Mouse (Mus musculus) forebrain, embryonic 15.5 days (tissue): ENCODE measurements around the gene Casp7. TPM values are rescaled to one million over a fixed set of nuclear protein-coding genes. Genes with fewer than 3 reads are reported as not detected.

ENCODE experiments used
- ATAC-seq: fragments of 200-750 bp; cut with Nextera tagmentation; replicated peaks from 2 replicates; pipeline ENCODE4 v1.8.0; 2017; ENCODE audit warnings: mild to moderate bottlenecking, moderate TSS enrichment, moderate library complexity
- H3K27ac ChIP-seq: fragments of 300-500 bp; sonication (generic); replicated peaks from 2 replicates; pipeline ENCODE4 v1.5.1; 2015; ENCODE audit warnings: mild to moderate bottlenecking, inconsistent platforms
- H3K27me3 ChIP-seq: fragments of 300-500 bp; sonication (generic); 2 replicates; pipeline ENCODE4 v1.6.1; 2015; ENCODE audit warnings: inconsistent platforms
- H3K36me3 ChIP-seq: fragments of 300-500 bp; sonication (generic); 2 replicates; pipeline ENCODE4 v1.6.1; 2015; ENCODE audit warnings: mild to moderate bottlenecking, inconsistent platforms
- H3K4me1 ChIP-seq: fragments of 300-500 bp; sonication (generic); 2 replicates; pipeline ENCODE4 v1.6.1; 2015; ENCODE audit warnings: inconsistent platforms
- H3K4me2 ChIP-seq: fragments of 300-500 bp; sonication (generic); replicated peaks from 2 replicates; pipeline ENCODE4 v1.6.1; 2015; ENCODE audit warnings: mild to moderate bottlenecking, inconsistent platforms
- H3K4me3 ChIP-seq: fragments of 300-500 bp; sonication (generic); 2 replicates; pipeline ENCODE4 v1.5.1; 2015; ENCODE audit warnings: mild to moderate bottlenecking, inconsistent platforms
- H3K9ac ChIP-seq: fragments of 300-500 bp; sonication (generic); replicated peaks from 2 replicates; pipeline ENCODE4 v1.6.1; 2015; ENCODE audit warnings: mild to moderate bottlenecking, inconsistent platforms
- H3K9me3 ChIP-seq: fragments of 300-500 bp; sonication (generic); 2 replicates; pipeline ENCODE4 v1.6.1; 2016; ENCODE audit warnings: inconsistent platforms
- WGBS: fragments of 180-500 bp; shearing (Covaris S2); methylation state at CpG from one replicate; pipeline ENCODE4 v1.1.7; 2015; ENCODE audit warnings: mixed read lengths; 5-methylcytosine and 5-hydroxymethylcytosine counted together
- polyA plus RNA-seq: library from polyadenylated mRNA; unstranded; fragments of >200 nt; fragmentation: Nextera tagmentation; extraction: Ambion mirVana; gene quantifications from 2 replicates; pipeline ENCODE4 v1.2.1, GENCODE M21; 2015

The Casp7 gene
- polyA plus RNA-seq, 1 experiment from 2014 or later: 14.7 TPM

DNA sequence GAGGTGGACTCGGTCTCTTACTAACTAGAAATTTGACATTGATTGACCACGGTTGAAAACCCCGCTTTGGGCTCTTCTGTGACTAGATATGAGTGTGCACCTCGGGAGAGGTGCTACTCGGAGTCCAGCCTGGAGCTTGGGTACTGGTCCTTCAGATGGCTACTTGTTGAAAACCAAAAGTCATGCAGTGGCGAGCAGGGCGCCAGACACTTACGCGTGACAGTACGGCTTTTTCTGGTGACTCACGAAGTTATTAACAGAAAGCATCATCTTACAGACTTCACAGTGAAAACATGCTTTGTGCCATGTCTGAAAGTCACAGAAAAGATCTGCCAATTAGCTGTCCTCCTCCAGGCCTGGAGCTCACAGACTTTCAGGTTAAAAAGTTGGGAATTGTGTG lies 7.8 kb upstream of the Casp7 start:
- no peaks in the 10 kb centered on the region for H3K27me3 ChIP-seq
- no peak overlapping the region for H3K4me2 ChIP-seq
- no peaks in the 10 kb centered on the region for H3K9me3 ChIP-seq
- WGBS: 93% methylated on average over 11 of the region's 11 CpGs
- H3K36me3 ChIP-seq: no peaks in the 10 kb centered on the region
- H3K27ac ChIP-seq: no peak overlapping the region
- H3K4me1 ChIP-seq: no peaks in the 10 kb centered on the region
- H3K4me3 ChIP-seq: no peak overlapping the region
- no peak overlapping the region for H3K9ac ChIP-seq
- ATAC-seq: no peak

GRCm38 (mm10) chr19:56389879-56390278 lies 7.0 kb upstream of the Casp7 start, which contains the start of gene Nrap:
Gene Nrap (minus strand): TSS chr19:56390037.
- H3K27me3 ChIP-seq: no peaks in the 10 kb centered on the region; the same call in 1 of the 2 replicates
- no peaks in the 10 kb centered on the region for H3K9me3 ChIP-seq
- H3K4me3 ChIP-seq: no peak within 1 kb of the TSS
- 91% methylated on average over 11 of the region's 11 CpGs for WGBS
- no peak within 1 kb of the TSS for H3K4me2 ChIP-seq
- no peak within 1 kb of the TSS for H3K27ac ChIP-seq
- ATAC-seq: no peak
- H3K4me1 ChIP-seq: no peaks in the 10 kb centered on the region
- H3K9ac ChIP-seq: no peak within 1 kb of the TSS
- H3K36me3 ChIP-seq: no peaks in the 10 kb centered on the region

GRCm38 (mm10) chr19:56391307-56392046 lies 5.5 kb upstream of the Casp7 start:
- Histone ChIP-seq H3K4me2 (no peak overlapping the region), H3K36me3 (no peaks in the 10 kb centered on the region), H3K9ac (no peak overlapping the region), H3K27ac (no peak overlapping the region), H3K27me3 (peaks cover 13% of the 10 kb centered on the region; the same call in 1 of the 2 replicates), H3K4me3 (no peak overlapping the region), H3K9me3 (no peaks in the 10 kb centered on the region), H3K4me1 (peaks cover 5% of the 10 kb centered on the region)
- ATAC-seq: no peak
- 80% methylated on average over 6 of the region's 6 CpGs for WGBS

DNA sequence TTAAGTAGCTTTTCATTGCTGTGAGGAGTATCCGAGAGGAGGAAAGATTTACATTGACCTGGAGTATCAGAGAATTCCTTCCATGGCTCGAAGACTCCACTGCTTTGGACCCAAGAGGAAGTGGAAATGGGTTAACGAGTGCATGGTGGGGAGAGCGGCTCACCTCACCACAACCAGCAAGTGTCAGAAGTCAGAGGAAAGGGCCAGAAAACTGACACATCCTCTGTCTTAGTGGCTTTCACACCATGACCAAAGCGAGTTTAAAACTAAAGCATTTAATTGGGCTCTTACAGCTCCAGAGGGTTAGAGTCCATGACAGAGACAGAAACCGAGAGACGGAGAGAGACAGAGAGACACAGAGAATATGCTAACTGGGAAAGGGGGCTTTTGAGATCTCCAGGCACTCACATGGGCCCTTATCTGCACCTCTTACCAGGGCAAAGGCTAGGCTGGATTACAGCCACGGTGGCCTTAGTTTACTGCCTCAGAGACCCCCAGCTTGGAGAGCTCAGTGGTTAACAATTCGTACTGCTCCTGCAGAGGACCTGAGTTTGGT lies 3.5 kb upstream of the Casp7 start:
- Histone ChIP-seq H3K9me3 (no peaks in the 10 kb centered on the region), H3K4me3 (no peak overlapping the region), H3K36me3 (no peaks in the 10 kb centered on the region), H3K9ac (no peak overlapping the region), H3K27me3 (peaks cover 13% of the 10 kb centered on the region; the same call in 1 of the 2 replicates), H3K27ac (no peak overlapping the region), H3K4me2 (no peak overlapping the region), H3K4me1 (peaks cover 13% of the 10 kb centered on the region)
- ATAC-seq: no peak
- 87% methylated on average over 9 of the region's 9 CpGs for WGBS

DNA sequence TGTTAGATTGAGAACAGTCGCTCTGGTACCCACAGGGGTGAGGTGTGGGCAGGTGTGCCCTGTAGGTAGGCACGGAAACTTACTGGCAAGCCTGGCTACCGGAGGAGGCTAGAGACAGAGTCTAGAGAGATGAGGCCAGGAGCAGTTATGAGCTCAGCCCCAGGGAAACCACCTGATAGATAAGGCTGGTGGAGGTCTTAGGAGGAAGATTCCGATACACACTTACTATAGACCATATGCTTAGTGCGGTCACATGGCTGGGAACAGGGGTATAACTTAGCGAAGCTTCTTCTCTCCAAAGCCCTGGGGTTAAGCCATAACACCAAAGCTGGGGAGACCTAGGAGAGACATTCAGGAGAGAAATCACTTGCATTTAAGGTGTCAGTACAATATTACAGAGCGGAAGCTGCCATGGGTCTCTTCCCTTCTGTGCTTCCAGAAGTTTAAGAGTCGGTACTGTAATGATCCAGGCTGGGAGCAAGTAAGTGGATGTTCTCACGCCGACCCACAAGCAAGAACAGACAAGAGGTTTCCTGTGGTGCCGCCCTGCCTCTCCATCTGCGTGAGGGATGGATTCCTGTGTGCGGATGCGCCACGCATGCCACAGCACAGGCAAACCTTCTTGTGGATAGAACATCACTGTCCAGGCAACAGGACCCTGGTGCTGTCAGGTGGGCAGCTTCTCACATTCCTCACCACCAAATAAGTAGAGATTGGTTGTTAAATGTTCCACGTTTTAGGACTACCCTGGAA lies 1.6 kb upstream of the Casp7 start:
- Histone ChIP-seq H3K27ac (no peak overlapping the region), H3K4me1 (peaks cover 13% of the 10 kb centered on the region), H3K36me3 (no peaks in the 10 kb centered on the region), H3K9ac (no peak overlapping the region), H3K27me3 (peaks cover 13% of the 10 kb centered on the region; the same call in 1 of the 2 replicates), H3K4me3 (no peak overlapping the region), H3K4me2 (no peak overlapping the region), H3K9me3 (no peaks in the 10 kb centered on the region)
- 92% methylated on average over 16 of the region's 16 CpGs for WGBS
- no peak for ATAC-seq

DNA sequence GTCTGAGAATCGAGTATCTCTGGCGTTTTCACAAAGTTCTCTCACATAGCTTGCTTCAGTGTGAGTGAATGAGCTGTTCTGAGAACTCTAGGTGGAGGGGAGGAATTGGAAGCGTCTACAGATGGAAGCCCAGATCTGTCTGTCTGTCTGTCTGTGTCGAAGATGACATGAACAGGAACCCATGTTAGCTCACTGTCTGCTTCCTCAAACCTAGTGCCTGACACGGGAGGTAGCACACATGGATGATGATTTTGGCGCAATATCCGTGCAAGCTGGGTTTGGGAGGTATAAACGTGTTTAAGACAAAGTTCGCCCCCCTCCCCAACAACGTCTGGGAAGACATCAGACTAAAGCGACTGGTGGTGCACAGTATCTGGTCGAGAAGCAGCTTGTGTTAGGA lies 702 bp upstream of the Casp7 start:
- peaks cover 13% of the 10 kb centered on the region; the same call in 1 of the 2 replicates for H3K27me3 ChIP-seq
- no peak overlapping the region for H3K27ac ChIP-seq
- WGBS: 45% methylated on average over 12 of the region's 12 CpGs
- no peaks in the 10 kb centered on the region for H3K36me3 ChIP-seq
- peaks cover 13% of the 10 kb centered on the region for H3K4me1 ChIP-seq
- no peaks in the 10 kb centered on the region for H3K9me3 ChIP-seq
- H3K9ac ChIP-seq: peak overlapping the region; percentile 55; the same call in 1 of the 2 replicates
- H3K4me3 ChIP-seq: peak overlapping the region; percentile 57
- H3K4me2 ChIP-seq: peak overlapping the region; percentile 99
- ATAC-seq: no peak

DNA sequence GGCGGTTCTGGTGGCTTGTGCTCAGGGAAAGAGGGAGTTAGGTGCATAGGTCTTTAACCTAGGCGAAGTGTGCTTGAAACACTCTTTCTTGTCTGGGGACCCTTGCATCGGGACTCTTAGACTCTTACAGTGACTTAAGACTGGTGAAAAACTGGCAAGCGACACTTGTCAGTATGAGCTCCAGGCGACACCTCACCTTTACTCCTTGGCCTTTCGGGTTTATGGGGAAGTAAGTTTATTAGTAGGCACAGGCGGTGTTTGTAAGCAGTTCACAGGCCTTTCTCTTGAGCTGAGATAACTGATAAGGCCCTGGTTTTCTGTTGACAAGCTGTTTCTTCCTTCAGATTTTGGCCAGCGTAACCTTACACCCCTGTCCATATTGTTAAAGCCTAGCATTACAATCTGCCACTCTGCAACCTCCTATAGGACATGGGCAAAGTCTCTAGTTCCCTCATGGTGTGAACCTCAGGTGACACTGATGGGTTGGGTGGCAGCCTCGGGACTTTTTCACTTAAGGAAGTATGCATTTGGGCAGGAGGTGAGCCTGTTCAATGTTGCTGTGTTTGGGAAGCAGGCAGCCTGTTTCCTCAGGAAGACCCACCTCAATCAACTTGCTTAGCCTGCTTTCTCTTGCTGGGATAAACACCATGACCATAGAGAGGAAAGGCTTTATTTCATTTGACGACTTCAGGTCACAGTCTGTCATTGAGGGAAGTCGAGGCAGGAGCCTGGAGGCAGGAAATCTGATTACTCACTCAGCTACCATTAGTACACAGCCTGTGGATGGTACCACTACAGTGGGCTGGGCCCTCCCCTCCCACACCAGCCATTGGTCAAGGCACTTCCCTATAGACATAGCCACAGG lies 966 bp downstream of the Casp7 start:
- WGBS: 65% methylated on average over 11 of the region's 11 CpGs
- 0 out of 2 replicates have a peak, but pooled peaks have one; percentile 2 for ATAC-seq

DNA sequence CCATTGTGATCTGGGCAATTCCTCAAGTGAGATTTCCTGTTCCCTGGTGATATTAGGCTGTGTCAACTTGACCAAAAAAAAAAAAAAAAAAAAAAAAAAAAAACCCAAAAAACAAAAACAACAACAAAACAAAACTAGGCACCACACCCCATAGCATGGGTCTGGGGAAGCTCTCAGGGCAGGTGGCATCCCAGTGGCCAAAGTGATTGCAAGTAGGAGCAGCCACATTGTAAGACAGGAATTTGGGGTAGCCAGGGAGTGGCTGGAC lies 1.5 kb downstream of the Casp7 start:
- Histone ChIP-seq H3K4me2 (no peak overlapping the region), H3K4me3 (no peak overlapping the region), H3K36me3 (no peaks in the 10 kb centered on the region), H3K9ac (no peak overlapping the region), H3K9me3 (no peaks in the 10 kb centered on the region), H3K27ac (no peak overlapping the region), H3K4me1 (peaks cover 13% of the 10 kb centered on the region), H3K27me3 (peaks cover 13% of the 10 kb centered on the region; the same call in 1 of the 2 replicates)
- no peak for ATAC-seq

More for the DNA sequence above, 966 bp downstream of the Casp7 start:
- Histone ChIP-seq H3K9me3 (no peaks in the 10 kb centered on the region), H3K27me3 (peaks cover 13% of the 10 kb centered on the region; the same call in 1 of the 2 replicates), H3K9ac (peak overlapping the region; percentile 55), H3K4me3 (peak overlapping the region; percentile 57), H3K27ac (peak overlapping the region; percentile 39; the same call in 1 of the 2 replicates), H3K4me2 (peak overlapping the region; percentile 99), H3K36me3 (no peaks in the 10 kb centered on the region), H3K4me1 (peaks cover 13% of the 10 kb centered on the region)

- peaks cover 11% of the 10 kb centered on the region; the same call in 1 of the 2 replicates for H3K27me3 ChIP-seq
- peaks cover 13% of the 10 kb centered on the region for H3K4me1 ChIP-seq
- 53% methylated on average over 14 of the region's 14 CpGs for WGBS
- H3K9me3 ChIP-seq: no peaks in the 10 kb centered on the region
- ATAC-seq: no peak
- H3K9ac ChIP-seq: no peak overlapping the region
- no peak overlapping the region for H3K4me3 ChIP-seq
- no peaks in the 10 kb centered on the region for H3K36me3 ChIP-seq
- no peak overlapping the region for H3K4me2 ChIP-seq
- no peak overlapping the region for H3K27ac ChIP-seq
Observed at GRCm38 (mm10) chr19:56400200-56400599, 3.3 kb downstream of the Casp7 start.

DNA sequence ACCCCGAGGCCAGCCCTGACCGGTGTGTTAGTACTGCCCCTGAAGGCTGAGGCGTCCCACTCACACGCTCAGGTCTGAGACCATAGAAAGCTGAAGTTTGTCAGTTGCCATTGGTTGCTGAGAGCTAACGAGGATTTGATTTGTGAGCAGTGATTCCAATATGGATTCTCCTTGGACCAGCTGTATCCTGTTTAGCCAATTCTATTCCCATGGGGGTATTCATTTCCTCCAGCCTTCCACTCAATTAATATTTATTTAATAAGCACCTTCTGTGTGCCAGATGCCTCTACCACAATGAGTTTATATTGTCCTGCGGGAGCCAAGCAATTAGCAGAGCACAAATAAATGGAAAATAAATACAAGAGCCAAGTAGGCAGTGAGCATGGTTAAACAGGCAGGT lies 4.9 kb downstream of the Casp7 start:
- Histone ChIP-seq H3K27me3 (no peaks in the 10 kb centered on the region), H3K9me3 (no peaks in the 10 kb centered on the region), H3K9ac (no peak overlapping the region), H3K36me3 (no peaks in the 10 kb centered on the region), H3K27ac (no peak overlapping the region), H3K4me1 (peaks cover 5% of the 10 kb centered on the region), H3K4me3 (no peak overlapping the region), H3K4me2 (no peak overlapping the region)
- 61% methylated on average over 6 of the region's 6 CpGs for WGBS
- no peak for ATAC-seq

DNA sequence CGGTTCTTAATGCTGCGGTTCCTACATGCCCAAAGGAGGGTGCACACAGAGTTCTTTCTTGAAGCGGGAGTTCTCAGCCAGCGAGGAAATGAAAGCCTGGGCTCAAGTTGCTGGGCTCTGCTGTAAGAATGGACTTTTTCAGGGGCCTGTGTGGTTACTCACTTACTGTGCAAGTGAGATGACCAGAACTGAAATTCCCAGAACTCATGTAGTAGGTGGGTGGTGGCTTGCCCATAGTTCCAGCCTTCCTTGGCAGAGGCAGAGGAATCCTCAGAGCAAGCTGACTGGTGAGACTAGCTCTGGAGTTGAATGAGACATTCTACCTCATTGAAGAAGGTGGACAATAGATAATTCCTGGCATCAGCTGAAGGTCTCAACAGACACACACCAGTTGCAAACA lies 8.9 kb downstream of the Casp7 start:
- no peaks in the 10 kb centered on the region for H3K36me3 ChIP-seq
- 96% methylated on average over 4 of the region's 4 CpGs for WGBS

More for the DNA sequence above, 8.9 kb downstream of the Casp7 start:
- Histone ChIP-seq H3K4me3 (no peak overlapping the region), H3K27ac (no peak overlapping the region), H3K9ac (no peak overlapping the region), H3K27me3 (no peaks in the 10 kb centered on the region), H3K9me3 (no peaks in the 10 kb centered on the region), H3K4me2 (no peak overlapping the region), H3K4me1 (no peaks in the 10 kb centered on the region)
- ATAC-seq: no peak
